Mouse (Mus musculus) embryonic facial prominence, embryonic 12.5 days (tissue): ENCODE results near the gene Pnpla1. TPM values are rescaled to one million over a fixed set of nuclear protein-coding genes. Genes with fewer than 3 reads are reported as not detected.

Experiments
- ATAC-seq: fragments of 200-750 bp; cut with Nextera tagmentation; 2 replicates; pipeline ENCODE4 v1.8.0; 2017; ENCODE audit not compliant: insufficient number of reproducible peaks, insufficient read depth, low FRiP score, low TSS enrichment
- H3K27ac ChIP-seq: fragments of 300-500 bp; sonication (generic); 2 replicates; pipeline ENCODE4 v1.5.1; 2016; ENCODE audit warnings: mild to moderate bottlenecking
- H3K27me3 ChIP-seq: fragments of 300-500 bp; sonication (generic); 2 replicates; pipeline ENCODE4 v1.6.1; 2016; ENCODE audit warnings: mild to moderate bottlenecking, moderate library complexity
- H3K36me3 ChIP-seq: fragments of 300-500 bp; sonication (generic); 2 replicates; pipeline ENCODE4 v1.6.1; 2016; ENCODE audit warnings: mild to moderate bottlenecking
- H3K4me1 ChIP-seq: fragments of 300-500 bp; sonication (generic); 2 replicates; pipeline ENCODE4 v1.6.1; 2016
- H3K4me2 ChIP-seq: fragments of 300-500 bp; sonication (generic); replicated peaks from 2 replicates; pipeline ENCODE4 v1.6.1; 2016; ENCODE audit warnings: mild to moderate bottlenecking, moderate library complexity
- H3K4me3 ChIP-seq: fragments of 300-500 bp; sonication (generic); 2 replicates; pipeline ENCODE4 v1.5.1; 2016; ENCODE audit warnings: mild to moderate bottlenecking
- H3K9ac ChIP-seq: fragments of 300-500 bp; sonication (generic); 2 replicates; pipeline ENCODE4 v1.6.1; 2016; ENCODE audit warnings: mild to moderate bottlenecking, moderate library complexity
- H3K9me3 ChIP-seq: fragments of 300-500 bp; sonication (generic); 2 replicates; pipeline ENCODE4 v1.6.1; 2016; ENCODE audit warnings: mild to moderate bottlenecking, moderate library complexity
- WGBS: fragments of 180-500 bp; shearing (Covaris S2); methylation state at CpG from one replicate; pipeline ENCODE4 v1.1.7; 2016; 5-methylcytosine and 5-hydroxymethylcytosine counted together
- polyA plus RNA-seq: library from polyadenylated mRNA; unstranded; fragments of >200 nt; fragmentation: Nextera tagmentation; extraction: Ambion mirVana; gene quantifications from 2 replicates; pipeline ENCODE4 v1.2.1, GENCODE M21; 2016

The Pnpla1 gene
- polyA plus RNA-seq, 1 experiment from 2014 or later, result 0.06 TPM

DNA sequence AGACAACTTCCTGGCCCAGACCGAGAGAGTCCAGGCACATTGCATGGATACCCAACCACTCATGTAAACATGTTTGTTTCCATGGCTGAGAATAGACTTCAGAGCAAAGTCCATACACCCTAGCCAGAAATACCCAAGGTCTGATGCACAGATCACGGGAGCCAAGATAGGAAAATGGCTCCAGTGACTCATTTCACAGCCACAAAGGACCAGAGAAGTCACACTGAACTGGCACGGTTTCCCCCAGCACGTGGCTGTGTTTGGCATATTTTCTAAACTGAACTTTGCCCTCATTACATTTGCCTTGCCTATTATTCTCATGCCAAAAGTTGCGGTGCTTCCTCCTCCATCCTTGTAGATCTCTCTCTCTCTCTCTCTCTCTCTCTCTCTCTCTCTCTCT is 55.0 kb downstream of the Pnpla1 start:
- Histone ChIP-seq H3K36me3 (no peaks in the 10 kb centered on the region), H3K27ac (no peak overlapping the region), H3K4me2 (no peak overlapping the region), H3K9me3 (no peaks in the 10 kb centered on the region), H3K9ac (no peak overlapping the region), H3K4me3 (no peak overlapping the region), H3K27me3 (peaks cover 22% of the 10 kb centered on the region), H3K4me1 (peaks cover 10% of the 10 kb centered on the region; the same call in 1 of the 2 replicates)
- no peak for ATAC-seq
- WGBS, result 78% methylated on average over 5 of the region's 5 CpGs

DNA sequence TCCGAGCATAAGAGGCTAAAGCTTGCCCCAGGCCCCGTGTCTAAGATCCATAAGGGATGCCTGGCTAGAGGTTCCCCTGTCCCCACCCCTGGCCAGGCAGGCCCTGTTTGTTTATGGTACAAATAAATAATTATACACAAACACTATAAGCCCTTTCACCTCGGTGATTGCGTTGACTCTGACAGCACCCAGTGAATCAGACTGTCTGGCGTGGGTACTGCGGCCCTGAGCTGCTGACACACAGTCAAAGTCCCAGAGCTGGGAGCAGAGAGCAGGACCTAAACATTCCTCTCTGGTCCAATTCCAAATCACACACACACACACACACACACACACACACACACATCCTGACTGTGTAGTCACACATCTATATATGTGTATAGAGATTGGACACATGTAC is 55.7 kb downstream of the Pnpla1 start:
- H3K9ac ChIP-seq, result no peak overlapping the region
- ATAC-seq, result no peak
- 84% methylated on average over 6 of the region's 6 CpGs for WGBS

DNA sequence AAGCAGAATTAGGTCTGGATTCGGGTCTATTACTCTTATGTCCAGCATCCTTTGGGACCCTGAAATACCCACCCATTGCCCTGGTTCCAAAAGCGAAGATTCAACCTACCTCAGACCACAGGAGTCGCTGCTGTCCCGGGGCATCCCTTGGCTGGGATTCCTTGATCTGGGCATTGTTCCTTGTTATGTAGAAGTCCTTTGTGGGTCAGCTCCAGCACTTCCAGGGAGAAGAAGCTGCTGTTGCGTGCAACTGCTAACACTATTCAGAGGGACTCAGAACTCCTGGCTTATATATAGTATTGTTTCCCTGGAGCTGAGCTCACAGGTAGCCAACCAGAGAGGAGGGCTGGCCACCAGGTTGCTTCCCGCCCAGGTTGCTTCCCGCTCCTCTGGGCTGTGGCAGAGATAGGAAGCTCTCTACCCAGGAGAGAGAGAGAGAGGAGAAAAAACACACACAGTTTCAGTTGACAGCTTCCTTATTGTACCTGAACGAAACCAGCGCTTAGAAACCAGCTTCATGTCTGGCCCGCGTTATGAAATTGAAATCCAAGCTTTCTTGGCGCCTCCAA is 56.9 kb downstream of the Pnpla1 start, which contains the start of gene 4930539E08Rik:
Gene 4930539E08Rik, minus strand, starts transcription at position 265 of the 569 bp plus-strand sequence.
- 58% methylated on average over 12 of the region's 12 CpGs for WGBS

More for the DNA sequence above, 55.7 kb downstream of the Pnpla1 start:
- Histone ChIP-seq H3K4me2 (no peak overlapping the region), H3K27me3 (peaks cover 16% of the 10 kb centered on the region), H3K9me3 (no peaks in the 10 kb centered on the region), H3K4me3 (no peak overlapping the region), H3K4me1 (peaks cover 10% of the 10 kb centered on the region; the same call in 1 of the 2 replicates), H3K27ac (no peak overlapping the region), H3K36me3 (no peaks in the 10 kb centered on the region)

DNA sequence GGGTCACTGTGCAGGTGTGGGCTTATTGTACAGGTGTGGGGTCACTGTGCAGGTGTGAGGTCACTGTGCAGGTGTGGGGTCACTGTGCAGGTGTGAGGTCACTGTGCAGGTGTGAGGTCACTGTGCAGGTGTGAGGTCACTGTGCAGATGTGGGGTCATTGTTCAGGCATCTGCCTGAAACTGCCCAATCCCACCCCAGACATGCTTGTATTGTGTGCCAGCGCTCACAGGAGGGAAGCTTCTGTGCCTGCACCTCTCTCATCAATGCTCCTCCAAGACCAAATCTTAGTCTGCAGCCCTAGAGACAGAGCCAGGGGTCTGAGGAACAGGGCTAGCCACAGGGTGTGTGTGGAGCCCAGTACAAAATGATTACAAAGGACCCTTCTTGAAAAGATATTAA is 58.3 kb downstream of the Pnpla1 start:
- no peaks in the 10 kb centered on the region for H3K36me3 ChIP-seq
- no peak overlapping the region for H3K9ac ChIP-seq
- H3K4me3 ChIP-seq, result no peak overlapping the region
- 86% methylated on average over 1 of the region's 1 CpGs for WGBS
- H3K4me2 ChIP-seq, result no peak overlapping the region
- H3K4me1 ChIP-seq, result no peaks in the 10 kb centered on the region
- no peaks in the 10 kb centered on the region for H3K27me3 ChIP-seq
- no peaks in the 10 kb centered on the region for H3K9me3 ChIP-seq
- ATAC-seq, result no peak
- no peak overlapping the region for H3K27ac ChIP-seq

More for the DNA sequence above, 56.9 kb downstream of the Pnpla1 start, which contains the start of gene 4930539E08Rik:
- no peaks in the 10 kb centered on the region for H3K9me3 ChIP-seq
- no peak for ATAC-seq
- H3K4me3 ChIP-seq, result no peak within 1 kb of the TSS
- H3K4me1 ChIP-seq, result no peaks in the 10 kb centered on the region
- no peak within 1 kb of the TSS for H3K27ac ChIP-seq
- H3K36me3 ChIP-seq, result no peaks in the 10 kb centered on the region
- H3K4me2 ChIP-seq, result no peak within 1 kb of the TSS
- peaks cover 4% of the 10 kb centered on the region for H3K27me3 ChIP-seq
- H3K9ac ChIP-seq, result no peak within 1 kb of the TSS

DNA sequence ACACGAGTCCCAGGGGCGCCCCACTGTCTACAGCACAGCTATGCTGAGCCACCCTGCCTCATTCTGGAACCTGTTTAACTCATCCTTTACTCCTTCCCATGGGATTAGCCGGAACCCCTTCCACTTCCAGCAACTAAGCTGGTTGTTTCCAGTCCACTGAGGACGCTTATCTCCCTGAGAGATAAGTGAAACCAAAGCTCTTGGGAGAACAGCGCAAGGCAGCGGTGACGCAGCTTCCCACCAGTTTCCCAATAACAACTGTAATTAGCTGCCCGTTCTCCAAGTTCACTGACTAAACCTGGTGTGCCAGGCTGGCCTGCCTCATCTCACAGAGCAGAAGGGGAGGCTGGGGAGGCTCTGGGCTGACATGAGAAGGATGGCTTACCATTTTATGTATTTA is 62.9 kb downstream of the Pnpla1 start:
- ATAC-seq, result no peak
- no peak overlapping the region for H3K27ac ChIP-seq
- no peak overlapping the region for H3K9ac ChIP-seq
- no peaks in the 10 kb centered on the region for H3K27me3 ChIP-seq
- no peaks in the 10 kb centered on the region for H3K36me3 ChIP-seq
- H3K4me3 ChIP-seq, result no peak overlapping the region
- no peak overlapping the region for H3K4me2 ChIP-seq
- WGBS, result 75% methylated on average over 8 of the region's 8 CpGs
- no peaks in the 10 kb centered on the region for H3K9me3 ChIP-seq
- H3K4me1 ChIP-seq, result 0 out of 2 replicates have a peak, but pooled peaks cover 3% of the 10 kb centered on the region

DNA sequence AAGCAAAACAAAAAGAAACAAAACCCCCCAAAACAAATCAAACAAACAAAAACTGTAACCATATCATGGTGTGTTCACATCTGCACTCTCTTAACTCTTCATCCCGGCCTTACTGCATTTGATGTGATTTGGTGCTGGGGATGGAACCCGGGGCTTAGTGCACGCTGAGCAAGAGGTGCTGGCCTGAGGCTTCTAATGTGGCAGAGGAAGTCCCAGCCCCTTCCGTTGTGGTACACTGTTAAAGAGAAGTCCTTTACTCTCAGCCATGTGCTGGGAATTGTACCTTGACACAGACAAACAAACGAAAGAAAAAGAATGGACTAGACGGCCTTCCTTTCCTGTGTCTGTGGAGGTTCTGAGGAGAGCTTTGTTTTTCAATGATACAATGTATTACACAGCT is 63.9 kb downstream of the Pnpla1 start:
- Histone ChIP-seq H3K27ac (no peak overlapping the region), H3K4me2 (no peak overlapping the region), H3K9ac (no peak overlapping the region), H3K4me1 (0 out of 2 replicates have a peak, but pooled peaks cover 3% of the 10 kb centered on the region), H3K36me3 (no peaks in the 10 kb centered on the region), H3K9me3 (no peaks in the 10 kb centered on the region), H3K4me3 (no peak overlapping the region), H3K27me3 (no peaks in the 10 kb centered on the region)
- 62% methylated on average over 6 of the region's 6 CpGs for whole genome bisulfite sequencing
- ATAC-seq, result no peak

DNA sequence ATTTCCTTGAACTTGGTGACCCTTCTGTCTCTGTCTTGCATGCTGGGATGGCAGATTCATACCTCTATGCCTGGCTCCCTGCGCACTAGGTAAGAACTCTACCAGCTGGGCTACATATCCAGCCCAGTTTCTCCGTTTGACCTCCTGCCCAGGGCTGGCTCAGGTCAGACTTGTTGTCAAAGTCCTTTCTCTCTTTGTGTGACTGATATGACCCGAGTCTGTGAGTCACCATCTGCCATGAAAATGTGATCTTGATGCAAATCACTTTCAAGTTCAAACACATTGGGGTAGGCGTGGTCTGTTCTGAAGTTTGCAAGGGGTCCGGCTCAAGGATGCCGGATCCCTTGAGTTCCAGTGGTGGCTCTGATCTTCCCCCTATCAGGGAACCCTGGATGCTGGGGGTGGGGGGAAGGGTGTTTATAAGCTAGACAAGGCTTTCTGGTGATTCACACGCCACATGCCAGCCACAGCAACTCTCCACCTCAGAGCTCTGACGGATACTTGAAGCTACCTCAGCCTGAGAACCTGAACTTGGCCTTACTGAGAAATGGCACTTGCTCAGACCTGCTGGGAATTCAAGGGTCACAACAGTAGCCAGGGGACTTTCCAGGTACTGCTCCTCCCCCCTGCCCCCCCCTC is 66.9 kb downstream of the Pnpla1 start:
- WGBS, result 81% methylated on average over 8 of the region's 8 CpGs
- ATAC-seq, result no peak

DNA sequence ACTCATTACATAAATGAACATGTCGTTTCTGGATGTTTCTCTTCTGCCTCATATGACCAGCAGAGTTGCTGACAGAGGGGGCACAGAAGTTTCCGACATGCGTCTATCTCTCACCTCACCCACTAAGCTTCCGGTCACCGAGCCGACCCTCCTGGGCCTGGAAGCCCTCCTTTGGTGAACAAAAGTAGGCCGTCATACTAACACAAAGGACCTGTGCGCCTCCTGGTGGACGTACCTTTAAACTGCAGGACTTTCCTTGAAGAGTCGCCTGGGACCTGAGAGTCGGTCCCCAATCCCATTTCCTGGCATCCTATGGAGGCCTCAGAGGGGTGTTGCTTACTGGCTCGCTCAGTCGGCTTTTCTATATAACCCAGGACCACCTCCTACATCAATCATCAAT is 68.2 kb downstream of the Pnpla1 start:
- no peak for ATAC-seq
- WGBS, result 17% methylated on average over 13 of the region's 13 CpGs
- H3K4me3 ChIP-seq, result no peak overlapping the region
- H3K9me3 ChIP-seq, result no peaks in the 10 kb centered on the region
- H3K4me2 ChIP-seq, result no peak overlapping the region
- H3K4me1 ChIP-seq, result peaks cover 13% of the 10 kb centered on the region
- H3K36me3 ChIP-seq, result no peaks in the 10 kb centered on the region
- H3K9ac ChIP-seq, result no peak overlapping the region
- no peaks in the 10 kb centered on the region for H3K27me3 ChIP-seq
- H3K27ac ChIP-seq, result no peak overlapping the region

More for the DNA sequence above, 66.9 kb downstream of the Pnpla1 start:
- H3K4me2 ChIP-seq, result no peak overlapping the region
- H3K36me3 ChIP-seq, result no peaks in the 10 kb centered on the region
- no peak overlapping the region for H3K4me3 ChIP-seq
- no peaks in the 10 kb centered on the region for H3K27me3 ChIP-seq
- H3K9ac ChIP-seq, result no peak overlapping the region
- no peaks in the 10 kb centered on the region for H3K9me3 ChIP-seq
- peaks cover 4% of the 10 kb centered on the region for H3K4me1 ChIP-seq
- no peak overlapping the region for H3K27ac ChIP-seq

DNA sequence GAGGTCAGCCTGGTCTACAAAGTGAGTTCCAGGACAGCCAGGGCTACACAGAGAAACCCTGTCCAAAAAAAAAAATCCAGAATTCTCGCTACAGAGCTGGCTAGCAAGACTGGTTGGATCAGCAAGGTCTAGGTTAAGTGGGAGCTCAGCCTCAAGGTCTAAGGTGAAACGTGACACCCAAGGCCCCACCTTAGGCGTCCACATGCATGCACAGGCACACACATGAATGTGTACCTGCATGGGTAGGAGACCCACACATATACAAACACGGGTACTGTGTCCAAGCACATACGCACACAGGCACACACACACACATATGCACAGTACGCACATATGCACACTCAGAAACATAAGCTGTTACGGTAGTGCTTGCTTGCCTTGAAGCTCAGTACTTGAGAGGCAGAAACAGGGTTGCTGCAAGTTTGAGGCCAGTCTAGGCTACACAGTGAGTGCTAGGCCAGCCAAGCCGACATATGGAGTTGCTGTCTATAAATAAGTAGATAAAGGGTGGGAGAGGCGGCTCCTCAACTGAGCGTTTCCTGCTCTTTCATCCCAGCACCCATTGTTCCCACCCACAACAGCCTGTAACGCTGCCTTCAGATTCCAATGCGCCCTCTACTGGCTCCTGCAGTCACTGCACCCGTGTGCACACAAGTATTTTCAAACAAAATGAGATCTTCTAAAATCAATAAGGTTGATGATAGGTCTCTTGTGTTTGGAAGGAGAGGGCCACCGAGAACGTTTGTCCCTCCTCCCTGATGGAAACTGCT is 68.8 kb downstream of the Pnpla1 start:
- ATAC-seq, result no peak
- Histone ChIP-seq H3K36me3 (no peaks in the 10 kb centered on the region), H3K4me2 (no peak overlapping the region), H3K27me3 (no peaks in the 10 kb centered on the region), H3K4me3 (no peak overlapping the region), H3K4me1 (peaks cover 13% of the 10 kb centered on the region), H3K9ac (no peak overlapping the region), H3K9me3 (no peaks in the 10 kb centered on the region), H3K27ac (no peak overlapping the region)
- 50% methylated on average over 15 of the region's 15 CpGs for WGBS

DNA sequence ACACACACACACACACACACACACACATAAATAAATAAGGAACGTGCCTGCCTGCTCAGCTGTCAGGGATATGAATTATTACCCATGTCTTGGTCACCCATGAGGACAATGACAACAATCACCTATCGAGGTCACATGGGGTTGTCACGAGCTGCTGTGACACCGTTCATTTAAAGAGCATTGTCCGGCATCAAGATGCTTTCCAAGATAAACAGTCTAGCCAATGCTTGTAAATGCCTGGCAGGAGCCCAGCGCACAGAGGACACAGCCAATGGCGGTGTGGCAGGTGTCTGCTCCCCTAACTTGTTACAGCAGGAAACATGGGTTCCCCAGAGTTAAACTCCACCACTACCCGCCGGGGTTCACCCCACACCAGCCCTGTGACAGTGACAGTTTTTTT is 69.8 kb downstream of the Pnpla1 start:
- no peak for ATAC-seq
- no peaks in the 10 kb centered on the region for H3K27me3 ChIP-seq
- H3K9me3 ChIP-seq, result no peaks in the 10 kb centered on the region
- H3K36me3 ChIP-seq, result no peaks in the 10 kb centered on the region
- no peak overlapping the region for H3K9ac ChIP-seq
- no peak overlapping the region for H3K4me3 ChIP-seq
- H3K27ac ChIP-seq, result no peak overlapping the region
- peaks cover 13% of the 10 kb centered on the region for H3K4me1 ChIP-seq
- 92% methylated on average over 9 of the region's 9 CpGs for WGBS
- no peak overlapping the region for H3K4me2 ChIP-seq

DNA sequence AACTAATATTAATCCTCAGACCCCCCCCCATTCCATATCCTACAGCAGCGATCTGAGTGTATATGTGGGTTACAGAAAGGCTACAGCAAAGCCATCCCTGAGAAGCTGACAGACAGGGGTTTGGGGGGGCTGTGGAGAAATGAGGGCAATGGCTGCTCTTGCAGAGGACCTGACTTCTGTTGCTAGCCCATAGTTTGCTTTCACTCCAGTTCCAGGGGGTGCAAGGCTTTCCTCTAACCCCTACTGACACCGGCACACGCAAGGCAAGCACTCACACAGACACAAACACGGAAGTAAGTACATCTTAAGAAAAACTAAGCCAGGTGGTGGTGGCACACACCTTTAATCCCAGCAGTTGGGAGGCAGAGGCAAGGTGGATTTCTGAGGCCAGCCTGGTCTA is 71.2 kb downstream of the Pnpla1 start:
- Histone ChIP-seq H3K4me1 (peaks cover 10% of the 10 kb centered on the region), H3K9me3 (no peaks in the 10 kb centered on the region), H3K4me2 (no peak overlapping the region), H3K27me3 (no peaks in the 10 kb centered on the region), H3K4me3 (no peak overlapping the region), H3K9ac (no peak overlapping the region), H3K27ac (no peak overlapping the region), H3K36me3 (no peaks in the 10 kb centered on the region)
- no peak for ATAC-seq
- WGBS, result 91% methylated on average over 4 of the region's 4 CpGs
